16 mouse cellular contexts compared by ENCODE assay signal in the genomic region with DNA sequence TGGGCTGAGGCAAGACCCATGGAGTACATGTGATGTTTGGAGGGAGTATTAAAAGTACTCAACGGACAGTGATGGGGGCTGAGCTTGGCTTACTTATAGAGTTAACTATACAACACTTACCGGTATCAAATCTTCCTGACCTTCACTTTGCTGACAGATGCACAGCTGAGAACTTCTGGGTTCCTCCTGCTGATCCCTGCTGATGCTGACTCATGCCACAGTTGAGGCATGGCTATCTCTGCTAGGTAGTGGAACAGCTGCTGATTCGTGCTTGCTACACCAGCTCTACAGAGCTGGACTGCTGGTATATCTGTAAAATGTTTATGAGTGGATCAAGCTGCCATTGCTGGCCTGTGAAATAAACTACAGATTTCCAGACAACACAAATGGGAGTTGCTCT.
"Had no signal": no experiment of that assay in that cellular context is flagged by ENCODE, and none has a peak within 500 bp of the region (broad histone marks: within the 10 kb centered on the region; RNA-seq: fewer than 3 reads in every experiment).

No protein-coding gene starts in this region.

- H3K4me3 ChIP-seq: liver, embryonic 13.5 days; liver, embryonic 15.5 days; lung, embryonic 15.5 days; midbrain, embryonic 10.5 days; midbrain, embryonic 15.5 days; neural tube, embryonic 12.5 days; stomach, embryonic 15.5 days had no signal

- H3K9ac ChIP-seq: liver, embryonic 13.5 days; liver, embryonic 15.5 days; liver, postnatal 0 days; lung, embryonic 15.5 days; midbrain, embryonic 15.5 days; neural tube, embryonic 12.5 days; stomach, embryonic 15.5 days had no signal

- H3K4me1 ChIP-seq: liver, embryonic 13.5 days; liver, embryonic 15.5 days; lung, embryonic 15.5 days; midbrain, embryonic 10.5 days; midbrain, embryonic 15.5 days; neural tube, embryonic 12.5 days; stomach, embryonic 15.5 days had no signal

- H3K4me2 ChIP-seq: liver, embryonic 13.5 days; liver, embryonic 15.5 days; lung, embryonic 15.5 days; midbrain, embryonic 15.5 days; neural tube, embryonic 12.5 days; stomach, embryonic 15.5 days had no signal

- H3K27ac ChIP-seq: liver, embryonic 13.5 days; liver, embryonic 15.5 days; lung, embryonic 15.5 days; midbrain, embryonic 10.5 days; midbrain, embryonic 15.5 days; neural tube, embryonic 12.5 days; stomach, embryonic 15.5 days; stomach, postnatal 0 days had no signal

- ATAC-seq: liver, postnatal 0 days; lung, postnatal 0 days; midbrain, embryonic 15.5 days had no signal

- H3K9me3 ChIP-seq: liver, embryonic 13.5 days; liver, embryonic 15.5 days; lung, embryonic 15.5 days; midbrain, embryonic 10.5 days; midbrain, embryonic 15.5 days; neural tube, embryonic 12.5 days; stomach, embryonic 15.5 days had no signal

- DNase-seq: liver, embryonic 13.5 days; liver, postnatal 0 days; lung, adult 2 months; lung, postnatal 4 days; right cerebral cortex, postnatal 14 days; thymus, adult 2 months; thymus, postnatal 25 days; thymus, postnatal 4 days had no signal

- H3K36me3 ChIP-seq: liver, embryonic 13.5 days; liver, embryonic 15.5 days; lung, embryonic 15.5 days; midbrain, embryonic 10.5 days; midbrain, embryonic 15.5 days; neural tube, embryonic 12.5 days; stomach, embryonic 15.5 days had no signal

- H3K27me3 ChIP-seq: liver, embryonic 13.5 days; liver, embryonic 15.5 days; lung, embryonic 15.5 days; midbrain, embryonic 15.5 days; neural tube, embryonic 12.5 days; stomach, embryonic 15.5 days had no signal
